Mouse (Mus musculus) hindbrain, embryonic 16.5 days (tissue): ENCODE results near the gene Fah. TPM values are rescaled to one million over a fixed set of nuclear protein-coding genes. Genes with fewer than 3 reads are reported as not detected.

ENCODE experiments used
- ATAC-seq: fragments of 200-750 bp; cut with Nextera tagmentation; 2 replicates; pipeline ENCODE4 v1.8.0; 2017; ENCODE audit warnings: moderate TSS enrichment, moderate library complexity
- H3K27ac ChIP-seq: fragments of 300-500 bp; sonication (generic); 2 replicates; pipeline ENCODE4 v1.5.1; 2014; ENCODE audit warnings: low read depth, mild to moderate bottlenecking, control low read depth, low read length, moderate library complexity
- H3K27me3 ChIP-seq: fragments of 300-500 bp; sonication (generic); replicated peaks from 2 replicates; pipeline ENCODE4 v1.6.1; 2014; ENCODE audit warnings: low read length; ENCODE audit not compliant: control insufficient read depth, insufficient read depth
- H3K36me3 ChIP-seq: fragments of 300-500 bp; sonication (generic); 2 replicates; pipeline ENCODE4 v1.6.1; 2014; ENCODE audit warnings: mild to moderate bottlenecking, low read length, moderate library complexity, mixed read lengths; ENCODE audit not compliant: control insufficient read depth, insufficient read depth
- H3K4me1 ChIP-seq: fragments of 300-500 bp; sonication (generic); 2 replicates; pipeline ENCODE4 v1.6.1; 2014; ENCODE audit warnings: low read depth, low read length; ENCODE audit not compliant: control insufficient read depth, insufficient read depth
- H3K4me2 ChIP-seq: fragments of 300-500 bp; sonication (generic); 2 replicates; pipeline ENCODE4 v1.6.1; 2014; ENCODE audit warnings: mild to moderate bottlenecking, low read length, control low read depth, moderate library complexity
- H3K4me3 ChIP-seq: fragments of 300-500 bp; sonication (generic); 2 replicates; pipeline ENCODE4 v1.5.1; 2014; ENCODE audit warnings: mild to moderate bottlenecking, low read length, control low read depth, moderate library complexity
- H3K9ac ChIP-seq: fragments of 300-500 bp; sonication (generic); 2 replicates; pipeline ENCODE4 v1.6.1; 2014; ENCODE audit warnings: low read depth, mild to moderate bottlenecking, control low read depth, low read length, moderate library complexity
- H3K9me3 ChIP-seq: fragments of 300-500 bp; sonication (generic); 2 replicates; pipeline ENCODE4 v1.6.1; 2014; ENCODE audit warnings: mild to moderate bottlenecking, low read length, moderate library complexity; ENCODE audit not compliant: control insufficient read depth
- WGBS: fragments of 180-500 bp; shearing (Covaris S2); extraction: QIAGEN DNeasy Blood & Tissue Kit; methylation state at CpG from one replicate; pipeline ENCODE4 v1.1.7; 2014; 5-methylcytosine and 5-hydroxymethylcytosine counted together
- polyA plus RNA-seq: library from polyadenylated mRNA; unstranded; fragments of >200 nt; fragmentation: Nextera tagmentation; extraction: Ambion mirVana; gene quantifications from 2 replicates; pipeline ENCODE4 v1.2.1, GENCODE M21; 2015

Fah gene
- polyA plus RNA-seq, 1 experiment from 2014 or later, result 15.9 TPM

DNA sequence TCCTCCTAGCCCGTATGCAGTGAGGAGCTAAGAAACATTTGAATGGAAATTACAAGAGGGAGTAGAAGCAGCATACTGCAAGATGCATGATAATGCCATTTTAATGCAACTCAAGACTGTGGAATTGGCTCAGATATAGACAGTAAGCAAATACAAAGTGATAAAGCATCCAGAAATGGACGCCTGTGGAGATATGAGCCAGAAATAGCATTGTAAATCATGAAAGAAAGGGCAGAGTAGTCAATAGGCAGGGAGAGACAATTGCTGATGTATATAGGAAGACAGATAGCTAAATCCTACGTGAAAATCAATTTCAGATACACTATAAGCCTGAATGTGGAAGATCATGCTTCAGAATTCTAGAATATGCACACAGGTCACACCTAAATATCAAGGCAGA lies 51.2 kb downstream of the Fah start:
- H3K27me3 ChIP-seq, result no peaks in the 10 kb centered on the region
- no peaks in the 10 kb centered on the region for H3K9me3 ChIP-seq
- no peaks in the 10 kb centered on the region for H3K36me3 ChIP-seq
- H3K27ac ChIP-seq, result no peak overlapping the region
- H3K9ac ChIP-seq, result no peak overlapping the region
- no peak overlapping the region for H3K4me3 ChIP-seq
- WGBS, result 56% methylated on average over 3 of the region's 3 CpGs
- no peak overlapping the region for H3K4me2 ChIP-seq
- ATAC-seq, result peak; percentile 50; the same call in 1 of the 2 replicates
- no peaks in the 10 kb centered on the region for H3K4me1 ChIP-seq

DNA sequence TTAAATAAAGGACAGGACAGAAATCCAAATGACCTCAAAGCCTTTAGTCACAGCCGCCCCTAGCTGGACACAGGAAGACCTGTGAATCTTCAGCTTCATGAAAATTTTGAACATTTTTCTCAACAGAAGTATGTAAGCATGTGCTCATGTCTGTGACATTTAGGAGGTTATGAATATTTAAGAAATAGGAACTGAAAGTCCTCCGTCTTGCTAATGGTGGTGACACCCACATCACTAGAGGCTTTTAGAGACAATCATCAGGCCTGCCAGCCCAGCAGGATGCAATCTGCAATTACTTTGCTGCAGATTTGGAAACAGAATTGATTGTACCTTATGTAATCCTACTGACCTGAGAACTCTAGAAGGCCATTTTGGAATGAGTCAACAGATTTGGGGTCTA lies 55.0 kb downstream of the Fah start:
- WGBS, result 97% methylated on average over 2 of the region's 2 CpGs
- ATAC-seq, result no peak
- H3K9ac ChIP-seq, result no peak overlapping the region

DNA sequence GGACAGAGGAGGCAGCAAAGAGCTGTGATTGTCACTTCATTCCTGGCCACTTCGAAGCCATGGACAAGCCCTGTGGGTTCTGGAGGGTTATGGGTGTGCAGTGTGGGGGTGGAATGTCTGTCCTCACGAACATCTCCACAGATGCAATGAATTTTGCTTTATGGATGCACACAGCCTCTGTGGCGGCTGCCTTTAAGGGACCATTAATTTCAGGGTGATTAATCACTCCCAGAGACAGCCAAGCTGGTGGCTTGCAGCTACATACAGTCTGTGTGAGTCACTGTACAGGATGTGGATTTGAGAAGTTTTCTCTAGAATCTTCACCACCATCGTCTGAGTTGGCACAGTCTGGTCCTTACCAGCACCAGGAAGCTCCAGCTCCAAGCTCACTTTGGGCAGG lies 59.9 kb downstream of the Fah start:
- Histone ChIP-seq H3K27me3 (no peaks in the 10 kb centered on the region), H3K36me3 (no peaks in the 10 kb centered on the region), H3K4me1 (no peaks in the 10 kb centered on the region), H3K9me3 (no peaks in the 10 kb centered on the region), H3K4me2 (no peak overlapping the region), H3K4me3 (no peak overlapping the region), H3K27ac (no peak overlapping the region), H3K9ac (no peak overlapping the region)
- ATAC-seq, result peak; percentile 34; the same call in 1 of the 2 replicates
- 74% methylated on average over 4 of the region's 4 CpGs for WGBS

More for the DNA sequence above, 55.0 kb downstream of the Fah start:
- H3K27ac ChIP-seq, result no peak overlapping the region
- H3K4me3 ChIP-seq, result no peak overlapping the region
- no peak overlapping the region for H3K4me2 ChIP-seq
- no peaks in the 10 kb centered on the region for H3K9me3 ChIP-seq
- H3K27me3 ChIP-seq, result no peaks in the 10 kb centered on the region
- no peaks in the 10 kb centered on the region for H3K36me3 ChIP-seq
- H3K4me1 ChIP-seq, result no peaks in the 10 kb centered on the region

DNA sequence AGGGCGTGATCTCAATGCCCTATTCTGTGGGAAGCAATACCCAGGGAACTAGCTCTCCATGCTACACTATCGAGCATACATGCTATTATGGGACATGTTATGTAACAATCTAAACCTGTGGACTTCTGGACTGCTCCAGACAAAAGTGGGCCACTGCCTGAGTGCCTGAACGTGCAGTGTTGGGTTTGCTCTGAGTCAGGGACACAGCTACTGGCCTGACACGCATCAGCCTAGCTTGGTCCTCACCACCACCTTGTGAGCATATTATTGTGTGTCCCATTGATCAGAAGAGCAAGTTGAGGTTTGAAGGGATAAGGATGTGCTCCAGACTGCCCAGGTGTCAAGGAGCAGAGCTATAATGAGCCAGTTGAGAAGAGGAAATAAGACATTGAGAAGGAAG lies 61.6 kb downstream of the Fah start:
- no peak overlapping the region for H3K27ac ChIP-seq
- no peaks in the 10 kb centered on the region for H3K4me1 ChIP-seq
- H3K9ac ChIP-seq, result no peak overlapping the region
- H3K9me3 ChIP-seq, result no peaks in the 10 kb centered on the region
- no peaks in the 10 kb centered on the region for H3K36me3 ChIP-seq
- no peaks in the 10 kb centered on the region for H3K27me3 ChIP-seq
- ATAC-seq, result no peak
- no peak overlapping the region for H3K4me3 ChIP-seq
- 87% methylated on average over 4 of the region's 4 CpGs for WGBS
- H3K4me2 ChIP-seq, result no peak overlapping the region

Other genes with a start within 250 kb of the Fah start
- 53.8 and 72.4 TPM in 2 replicates for gene Arnt2, start 196.5 kb downstream of the Fah start, polyA plus RNA-seq
- 1.9 and 2.0 TPM in 2 replicates for gene Gm2115, start 77.8 kb downstream of the Fah start, polyA plus RNA-seq
- gene Zfand6, start 83.2 kb upstream of the Fah start, polyA plus RNA-seq, result 170 and 173 TPM in 2 replicates
- not detected in 2 replicates for gene Olfr291, start 246.8 kb upstream of the Fah start, polyA plus RNA-seq